Mouse (Mus musculus): Measurements from ENCODE around the gene Klhl29. TPM values are rescaled to one million over a fixed set of nuclear protein-coding genes. Genes with fewer than 3 reads are reported as not detected.

The Klhl29 gene
- polyA plus RNA-seq, 1 experiment, result not detected

DNA sequence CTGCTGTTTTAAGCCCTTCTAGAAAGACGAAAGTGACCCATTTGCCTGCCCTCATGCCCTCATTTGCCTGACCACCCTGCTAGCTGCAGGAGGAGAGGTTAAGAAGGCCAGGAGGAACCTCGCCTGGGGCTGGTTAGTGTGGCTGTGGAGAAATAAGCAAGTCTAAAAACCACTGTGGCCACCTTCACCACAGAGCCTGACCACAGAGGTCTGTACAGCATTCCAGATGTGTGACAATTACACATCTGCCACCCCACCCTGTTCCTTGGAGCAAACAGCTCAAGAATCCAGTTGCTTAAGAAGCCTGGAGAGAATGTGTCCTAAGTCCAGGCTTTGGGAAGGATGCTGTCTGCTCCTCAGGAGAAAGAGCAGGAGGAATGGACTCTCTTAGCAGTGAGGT is 92.9 kb downstream of the Klhl29 start:
- no peak for TF ChIP-seq GATA1 (IDR thresholded peaks at IDR 0.05; ENCODE audit: low read length)

DNA sequence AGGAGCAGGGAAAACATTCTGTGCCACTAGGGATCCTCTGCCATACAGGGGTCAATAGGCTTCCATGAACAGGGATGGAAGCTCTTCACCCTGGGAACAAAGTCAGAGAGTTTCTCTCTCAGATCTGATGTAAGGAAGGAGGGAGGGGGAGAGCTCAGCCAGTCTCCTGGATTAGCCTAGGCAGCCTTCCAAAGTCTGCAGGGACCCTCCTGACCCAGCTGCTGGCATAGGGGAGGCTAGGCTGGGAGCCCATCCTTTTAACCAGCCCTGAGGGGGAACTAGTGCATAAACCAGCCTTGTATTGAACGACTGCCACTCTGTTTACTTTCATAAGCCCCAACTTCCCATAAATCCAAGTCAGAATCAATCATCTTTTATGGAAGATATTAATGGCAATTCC is 95.6 kb downstream of the Klhl29 start:
- TF ChIP-seq GATA1 (IDR thresholded peaks at IDR 0.05; ENCODE audit: low read length), result no peak

DNA sequence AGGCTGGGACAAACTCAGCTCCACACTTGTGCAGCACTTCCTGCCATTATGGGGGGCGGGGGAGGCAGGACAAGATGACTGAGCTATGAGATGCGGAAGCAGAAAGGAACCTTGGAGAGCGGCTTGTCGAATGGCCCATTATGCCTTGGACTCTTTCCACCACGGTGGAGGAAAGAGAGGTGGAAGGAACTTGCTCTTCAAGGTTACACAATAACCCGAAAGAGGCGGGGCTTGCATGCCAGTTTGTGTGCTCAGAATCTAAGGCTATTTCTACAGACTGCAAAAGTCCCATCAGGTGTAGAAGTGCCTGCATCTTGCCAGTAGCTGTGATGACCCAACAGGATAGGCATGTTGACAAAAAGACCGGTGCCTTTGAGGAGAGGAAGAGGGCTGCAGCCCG is 98.5 kb downstream of the Klhl29 start:
- no peak for TF ChIP-seq GATA1 (IDR thresholded peaks at IDR 0.05; ENCODE audit: low read length)

DNA sequence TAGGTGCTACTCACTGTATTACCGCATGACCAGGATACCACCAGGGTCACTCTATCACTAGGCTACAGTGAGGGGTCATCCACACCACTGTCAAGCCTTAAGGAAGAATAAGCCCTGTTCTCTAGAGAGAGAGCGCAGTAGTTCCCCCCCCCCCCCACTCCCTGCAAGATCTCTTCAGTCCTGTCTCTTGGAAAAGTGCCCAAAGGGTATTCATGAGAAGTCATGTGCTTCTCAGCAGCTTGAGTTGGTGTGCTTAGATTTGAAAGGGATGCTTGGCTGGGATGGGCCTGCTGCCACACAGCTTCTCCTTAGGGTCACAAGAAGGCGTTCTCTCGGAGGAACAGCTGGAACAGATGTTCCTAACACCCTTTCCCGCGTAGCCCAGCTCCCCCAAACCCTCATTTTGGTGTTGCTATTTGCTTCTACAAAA is 100.0 kb downstream of the Klhl29 start:
- no peak for TF ChIP-seq GATA1 (IDR thresholded peaks at IDR 0.05; ENCODE audit: low read length)

DNA sequence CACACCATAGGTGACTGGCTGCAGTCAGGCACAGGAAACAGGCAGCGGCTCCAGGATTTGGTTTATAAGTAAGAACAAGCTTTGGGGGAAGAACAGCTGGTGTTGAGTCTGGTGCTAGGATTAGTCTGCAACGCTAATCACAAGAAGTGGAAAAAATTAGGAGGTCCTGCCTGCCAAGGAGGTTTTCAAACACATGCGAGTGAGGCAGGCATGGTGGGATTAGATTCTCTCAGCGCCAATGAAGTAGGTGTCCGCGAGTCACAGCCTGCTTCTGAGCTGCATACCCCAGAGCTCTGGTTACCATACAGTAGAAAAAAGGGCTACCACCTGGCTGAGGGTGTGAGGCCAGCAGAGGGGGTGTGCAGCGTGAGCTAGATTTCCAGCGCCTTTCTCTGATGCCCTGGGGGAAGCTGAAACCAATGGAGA is 101.0 kb downstream of the Klhl29 start:
- TF ChIP-seq GATA1 (IDR thresholded peaks at IDR 0.05; ENCODE audit: low read length), result no peak

DNA sequence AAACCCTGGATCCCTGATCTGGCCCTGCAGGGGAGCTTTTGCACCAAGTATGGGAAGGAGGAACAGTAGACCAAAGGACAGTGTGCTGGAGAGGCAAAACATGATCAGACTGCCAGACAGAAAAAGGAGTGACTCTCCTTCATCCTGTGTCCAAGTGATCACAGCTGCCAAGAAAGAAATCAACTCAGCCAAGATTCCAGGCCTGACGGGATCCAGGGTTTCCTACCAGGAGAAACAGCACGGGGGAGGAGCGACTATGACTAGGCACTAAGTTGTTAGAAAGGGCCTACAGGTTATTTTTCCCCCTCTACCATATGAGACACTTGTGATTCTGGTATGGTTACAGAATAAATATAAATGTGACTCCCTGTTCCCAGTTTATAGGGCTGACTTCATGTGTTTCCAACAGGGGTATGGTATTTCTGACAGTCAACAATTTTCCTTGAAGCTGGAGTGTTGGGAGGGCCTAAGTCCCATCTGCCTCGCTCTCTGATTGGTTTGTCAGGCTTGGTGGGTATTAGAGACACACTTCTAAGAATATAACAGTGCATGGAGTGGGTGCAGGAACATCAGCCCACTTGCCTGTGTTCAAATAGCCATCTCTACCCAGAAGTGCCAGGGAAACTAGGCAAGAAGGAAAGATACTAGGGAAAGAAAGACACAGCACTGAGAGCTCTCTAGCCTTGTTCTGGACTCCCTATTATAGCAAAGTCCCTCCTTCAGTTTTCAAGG is 102.0 kb downstream of the Klhl29 start:
- no peak for TF ChIP-seq GATA1 (IDR thresholded peaks at IDR 0.05; ENCODE audit: low read length)

DNA sequence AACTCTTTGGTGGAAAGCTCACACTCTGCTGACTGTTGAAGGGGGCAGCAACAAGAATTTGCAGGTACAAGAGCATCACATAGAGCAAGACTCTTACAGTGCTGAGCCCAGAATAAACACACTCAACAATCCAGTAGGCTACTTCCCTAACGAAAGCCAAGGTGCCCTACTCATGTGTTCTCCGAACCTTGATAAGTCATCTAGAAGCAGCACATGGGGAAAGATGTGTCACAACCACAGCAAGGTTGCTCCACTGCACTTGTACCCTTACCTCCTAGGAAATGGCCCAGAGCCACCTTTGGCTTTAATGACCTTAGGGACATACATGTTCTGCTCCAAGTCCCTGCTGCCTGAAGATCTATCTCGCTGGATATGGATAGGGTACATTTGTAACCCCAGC is 105.0 kb downstream of the Klhl29 start:
- TF ChIP-seq GATA1 (IDR thresholded peaks at IDR 0.05; ENCODE audit: low read length), result no peak

DNA sequence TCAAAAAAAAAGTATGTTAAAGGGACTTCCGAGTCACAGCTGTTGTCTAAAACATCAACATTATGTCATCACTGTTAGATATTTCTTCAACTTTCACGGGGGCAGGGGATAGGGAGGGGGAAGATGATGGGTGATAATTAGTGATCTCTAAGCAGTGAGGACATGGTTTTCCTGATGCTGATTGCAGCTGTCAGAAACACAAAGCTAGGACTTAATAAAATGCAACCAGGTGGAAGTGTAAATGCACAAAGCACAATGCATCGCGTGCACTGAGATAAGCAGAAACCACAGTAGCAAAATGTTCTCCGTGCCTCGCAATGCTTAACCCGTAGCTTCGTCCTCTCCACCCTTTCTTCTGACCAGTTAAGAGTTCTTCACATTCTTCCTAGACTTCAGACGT is 105.5 kb downstream of the Klhl29 start:
- no peak for TF ChIP-seq GATA1 (IDR thresholded peaks at IDR 0.05; ENCODE audit: low read length)

DNA sequence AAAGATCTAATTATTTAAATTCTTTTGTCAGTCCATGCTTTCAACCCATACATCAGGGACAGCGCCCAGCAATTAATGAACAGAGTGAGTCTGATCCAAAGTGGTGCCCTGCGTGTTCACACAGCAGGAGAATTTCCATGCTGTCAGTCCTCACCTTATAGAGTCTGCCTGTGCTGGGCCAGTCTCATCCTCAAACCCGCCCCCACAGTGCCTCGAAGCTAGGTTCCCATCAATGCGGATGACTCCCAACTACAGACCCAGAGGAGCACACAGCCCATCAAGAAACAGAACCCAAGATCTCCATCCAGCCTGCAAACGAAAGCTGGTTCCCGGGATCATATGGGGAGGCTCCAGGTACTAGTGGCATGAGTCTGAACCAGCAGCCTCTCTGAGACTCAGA is 106.4 kb downstream of the Klhl29 start:
- TF ChIP-seq GATA1 (IDR thresholded peaks at IDR 0.05; ENCODE audit: low read length), result no peak

DNA sequence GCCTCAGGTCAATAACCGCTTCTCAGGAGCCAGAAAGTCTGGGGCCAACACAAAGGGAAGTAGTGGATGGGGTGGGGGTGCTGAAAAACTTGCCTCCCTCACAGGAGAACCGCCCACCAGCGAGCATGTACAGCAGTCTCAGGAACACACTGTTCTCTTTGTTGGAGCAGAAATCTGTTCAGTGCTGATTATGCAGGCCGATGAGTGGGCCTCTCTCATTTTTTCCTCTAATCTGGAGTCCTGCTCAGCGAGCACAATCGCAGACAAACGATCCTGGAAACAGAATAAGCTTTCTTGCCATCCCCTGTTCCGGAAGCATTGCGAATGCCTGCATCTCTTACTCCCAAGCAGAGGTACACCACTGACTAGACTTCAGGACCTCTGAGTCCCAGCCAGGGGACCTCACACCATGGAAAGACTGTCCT is 107.3 kb downstream of the Klhl29 start:
- TF ChIP-seq GATA1 (IDR thresholded peaks at IDR 0.05; ENCODE audit: low read length), result no peak

DNA sequence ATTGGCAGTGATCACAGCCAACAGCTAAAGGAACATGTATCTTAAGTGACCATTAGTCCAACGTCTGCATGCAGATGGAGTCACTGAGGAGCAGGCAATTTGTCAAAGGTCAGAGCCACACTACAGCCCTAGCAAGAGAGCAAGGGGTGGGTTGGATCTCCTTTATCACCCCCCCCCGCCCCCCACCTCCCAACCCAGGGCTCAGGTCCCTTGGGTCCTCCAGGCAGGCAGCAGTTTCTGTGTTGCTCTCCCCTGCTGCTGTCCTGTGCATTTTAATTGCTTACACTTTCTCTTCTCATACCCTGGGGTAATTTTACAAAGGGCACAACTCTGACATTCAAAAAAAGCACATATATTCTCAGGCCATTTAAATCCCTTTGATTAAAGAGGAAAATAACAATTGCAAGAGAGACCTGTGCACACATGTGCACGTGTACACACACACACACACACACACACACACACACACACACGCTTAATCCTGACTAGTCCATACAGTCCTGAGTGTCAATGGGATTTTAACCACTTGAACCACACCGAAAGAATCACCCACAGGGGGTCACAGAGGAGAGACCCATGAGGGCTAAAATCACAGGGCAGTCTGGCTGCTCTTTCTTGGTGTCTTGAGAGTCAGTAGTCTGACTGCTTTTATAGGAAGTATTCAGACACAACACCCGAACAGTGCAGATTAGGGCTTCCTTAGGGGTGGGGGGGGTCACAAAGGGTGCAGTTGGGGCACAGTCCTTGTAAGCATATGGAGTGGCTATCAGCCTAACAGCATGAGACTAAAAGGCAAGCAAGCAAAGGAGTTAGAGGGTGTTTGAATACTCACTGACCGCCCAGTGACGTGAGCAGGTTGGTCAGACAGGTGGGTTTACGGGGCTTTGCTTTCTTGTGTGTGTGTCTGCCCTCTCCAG is 108.0 kb downstream of the Klhl29 start:
- no peak for TF ChIP-seq GATA1 (IDR thresholded peaks at IDR 0.05; ENCODE audit: low read length)

DNA sequence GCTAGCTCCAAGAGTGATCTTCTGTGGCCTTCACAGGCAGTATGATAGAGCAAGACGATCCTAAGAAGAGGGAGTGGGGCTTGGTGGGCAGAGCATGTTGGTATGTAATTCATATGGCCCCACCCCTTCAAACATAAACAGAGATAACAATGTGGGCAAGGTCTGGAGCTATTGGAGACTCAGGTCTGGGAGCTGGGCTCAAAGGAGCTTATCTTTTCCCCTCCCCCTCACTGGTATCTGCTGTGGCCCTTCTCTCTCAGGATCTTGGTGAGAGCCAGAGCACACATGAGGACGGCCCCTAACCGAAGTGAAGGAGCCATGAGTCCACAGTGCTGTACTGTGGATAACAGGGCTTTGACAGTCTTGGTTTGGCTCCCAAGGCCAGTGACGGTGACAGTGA is 108.7 kb downstream of the Klhl29 start:
- TF ChIP-seq GATA1 (IDR thresholded peaks at IDR 0.05; ENCODE audit: low read length), result no peak

DNA sequence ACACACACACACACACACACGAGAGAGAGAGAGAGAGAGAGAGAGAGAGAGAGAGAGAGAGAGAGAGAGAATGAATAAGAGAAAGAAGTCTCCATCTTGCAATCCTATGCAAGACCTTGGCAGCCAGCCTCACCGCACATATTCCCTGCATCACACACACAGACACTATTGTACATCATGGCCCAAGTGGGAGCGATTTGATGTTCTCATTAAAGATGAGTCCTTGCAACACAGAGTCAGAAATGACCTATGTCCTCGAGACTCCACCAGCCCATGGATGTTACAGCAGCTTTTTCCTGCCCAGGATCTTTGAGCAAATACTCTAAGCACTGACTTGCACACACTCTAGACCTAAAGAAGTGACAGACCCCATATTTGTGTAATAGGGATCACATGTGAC is 114.0 kb downstream of the Klhl29 start:
- no peak for TF ChIP-seq GATA1 (IDR thresholded peaks at IDR 0.05; ENCODE audit: low read length)

DNA sequence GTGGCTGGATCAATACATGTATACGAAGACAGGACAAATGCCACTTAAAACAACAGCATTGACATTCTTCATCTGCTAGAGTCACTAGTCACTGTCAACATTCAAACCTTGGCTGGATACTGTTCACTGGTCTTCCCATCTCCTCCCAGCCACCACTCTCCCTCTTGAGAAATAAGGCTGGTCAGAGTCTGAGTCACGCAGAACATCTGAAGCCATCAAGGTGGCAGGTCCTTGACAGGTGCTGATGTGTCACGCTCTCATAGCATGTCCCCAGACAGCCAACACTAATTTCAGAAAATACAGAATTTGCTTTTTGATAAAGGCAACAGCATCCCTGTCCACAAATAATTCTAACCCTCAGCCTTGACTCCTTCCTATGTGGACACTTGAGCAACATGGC is 116.7 kb downstream of the Klhl29 start:
- TF ChIP-seq GATA1 (IDR thresholded peaks at IDR 0.05; ENCODE audit: low read length), result no peak

DNA sequence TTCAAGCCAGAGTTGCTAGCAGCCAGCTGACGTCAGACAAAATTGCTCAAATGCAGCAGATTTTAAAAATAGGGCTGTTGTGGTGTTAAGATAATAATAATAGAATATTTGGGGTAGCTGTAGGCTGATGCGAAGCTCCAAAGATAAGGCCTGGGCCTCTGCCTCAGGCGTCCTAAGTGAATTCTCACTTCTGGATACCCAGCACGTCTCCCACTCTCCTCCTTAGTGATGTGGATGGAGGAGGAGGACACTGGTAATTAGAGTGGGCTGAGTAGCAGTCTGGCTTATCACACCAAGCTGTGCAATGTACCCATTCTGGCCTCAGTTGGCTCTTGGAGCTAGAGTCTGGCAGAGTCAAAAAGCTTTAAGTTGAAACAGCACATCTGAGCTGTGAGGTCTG is 118.3 kb downstream of the Klhl29 start:
- no peak for TF ChIP-seq GATA1 (IDR thresholded peaks at IDR 0.05; ENCODE audit: low read length)

DNA sequence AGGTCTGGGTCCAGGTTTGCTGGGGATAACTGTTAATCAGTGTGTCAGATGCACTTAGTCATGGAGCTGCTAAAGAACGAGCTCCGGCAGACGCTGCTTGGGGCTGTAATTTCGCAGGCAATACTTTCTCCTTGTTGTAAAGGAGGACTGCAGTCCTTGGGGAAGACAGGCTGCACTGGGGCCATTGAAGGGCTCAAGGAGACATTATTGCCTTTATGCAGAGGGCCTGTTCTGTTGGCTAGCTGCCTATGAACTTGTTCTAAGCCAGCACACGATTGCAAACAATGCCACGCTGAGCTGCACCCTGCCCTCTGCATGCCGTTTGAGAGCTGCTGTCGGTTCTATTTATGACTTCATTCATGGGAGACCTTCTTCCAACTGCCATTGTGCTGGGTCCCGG is 120.4 kb downstream of the Klhl29 start:
- TF ChIP-seq GATA1 (IDR thresholded peaks at IDR 0.05; ENCODE audit: low read length), result no peak
